Mouse (Mus musculus): Measurements from ENCODE around the gene Efcab11. TPM values are rescaled to one million over a fixed set of nuclear protein-coding genes. Genes with fewer than 3 reads are reported as not detected.

The Efcab11 gene
- polyA plus RNA-seq, 1 experiment from 2014 or later: 3.6 TPM

GRCm38 (mm10) chr12:99774864-99775263 is 109.4 kb downstream of the Efcab11 start:
- no peak overlapping the region for H3K27ac ChIP-seq (replicated peaks)
- 53% methylated on average over 2 of the region's 2 CpGs for WGBS
- H3K9ac ChIP-seq (ENCODE audit: low read length): no peak overlapping the region
- TF ChIP-seq EP300 (optimal IDR thresholded peaks at IDR 0.05): no peak
- TF ChIP-seq CTCF (IDR thresholded peaks at IDR 0.05; ENCODE audit: low read depth): no peak
- no peak for DNase-seq (ENCODE audit: low spot score)
- no peaks in the 10 kb centered on the region for H3K27me3 ChIP-seq (ENCODE audit: control insufficient read depth, insufficient read depth, low read length)
- ATAC-seq (ENCODE audit: low FRiP score, low TSS enrichment): no peak
- no peaks in the 10 kb centered on the region; the same call in 1 of the 2 replicates for H3K4me1 ChIP-seq (replicated peaks; ENCODE audit: control insufficient read depth, insufficient read depth)
- H3K4me2 ChIP-seq (replicated peaks; ENCODE audit: low read depth): no peak overlapping the region
- no peak overlapping the region for H3K4me3 ChIP-seq (ENCODE audit: low read depth, low read length)
- H3K9me3 ChIP-seq (ENCODE audit: control insufficient read depth, low read length): no peaks in the 10 kb centered on the region
- H3K36me3 ChIP-seq (ENCODE audit: control insufficient read depth, insufficient read depth, low read length): no peaks in the 10 kb centered on the region

GRCm38 (mm10) chr12:99773636-99774193 is 110.5 kb downstream of the Efcab11 start:
- WGBS: 83% methylated on average over 5 of the region's 5 CpGs
- no peak overlapping the region for H3K4me2 ChIP-seq (replicated peaks; ENCODE audit: low read depth)
- no peaks in the 10 kb centered on the region for H3K9me3 ChIP-seq (ENCODE audit: control insufficient read depth, low read length)
- no peaks in the 10 kb centered on the region for H3K36me3 ChIP-seq (ENCODE audit: control insufficient read depth, insufficient read depth, low read length)
- ATAC-seq (ENCODE audit: low FRiP score, low TSS enrichment) (no peak), DNase-seq (ENCODE audit: low spot score) (no peak)
- TF ChIP-seq CTCF (IDR thresholded peaks at IDR 0.05; ENCODE audit: low read depth): no peak
- no peak for TF ChIP-seq EP300 (optimal IDR thresholded peaks at IDR 0.05)
- no peaks in the 10 kb centered on the region for H3K27me3 ChIP-seq (ENCODE audit: control insufficient read depth, insufficient read depth, low read length)
- H3K9ac ChIP-seq (ENCODE audit: low read length): no peak overlapping the region
- H3K27ac ChIP-seq (replicated peaks): no peak overlapping the region
- no peak overlapping the region for H3K4me3 ChIP-seq (ENCODE audit: low read depth, low read length)
- H3K4me1 ChIP-seq (replicated peaks; ENCODE audit: control insufficient read depth, insufficient read depth): no peaks in the 10 kb centered on the region; the same call in 1 of the 2 replicates

- WGBS: 62% methylated on average over 7 of the region's 7 CpGs
- TF ChIP-seq EP300 (optimal IDR thresholded peaks at IDR 0.05): no peak
- no peaks in the 10 kb centered on the region for H3K9me3 ChIP-seq (ENCODE audit: control insufficient read depth, low read length)
- DNase-seq (ENCODE audit: low spot score) (no peak), ATAC-seq (ENCODE audit: low FRiP score, low TSS enrichment) (no peak)
- no peaks in the 10 kb centered on the region for H3K4me1 ChIP-seq (replicated peaks; ENCODE audit: control insufficient read depth, insufficient read depth)
- no peaks in the 10 kb centered on the region for H3K36me3 ChIP-seq (ENCODE audit: control insufficient read depth, insufficient read depth, low read length)
- H3K27ac ChIP-seq (replicated peaks): no peak overlapping the region
- no peak overlapping the region for H3K9ac ChIP-seq (ENCODE audit: low read length)
- H3K27me3 ChIP-seq (ENCODE audit: control insufficient read depth, insufficient read depth, low read length): no peaks in the 10 kb centered on the region
- no peak overlapping the region for H3K4me3 ChIP-seq (ENCODE audit: low read depth, low read length)
- H3K4me2 ChIP-seq (replicated peaks; ENCODE audit: low read depth): no peak overlapping the region
Observed at GRCm38 (mm10) chr12:99771018-99771417, 113.2 kb downstream of the Efcab11 start.

- no peak for TF ChIP-seq CTCF (IDR thresholded peaks at IDR 0.05; ENCODE audit: low read depth)
- TF ChIP-seq EP300 (optimal IDR thresholded peaks at IDR 0.05): no peak
- H3K4me1 ChIP-seq (replicated peaks; ENCODE audit: control insufficient read depth, insufficient read depth): no peaks in the 10 kb centered on the region
- H3K9me3 ChIP-seq (ENCODE audit: control insufficient read depth, low read length): no peaks in the 10 kb centered on the region
- DNase-seq (ENCODE audit: low spot score) (no peak), ATAC-seq (ENCODE audit: low FRiP score, low TSS enrichment) (no peak)
- no peak overlapping the region for H3K27ac ChIP-seq (replicated peaks)
- no peak overlapping the region for H3K9ac ChIP-seq (ENCODE audit: low read length)
- H3K4me3 ChIP-seq (ENCODE audit: low read depth, low read length): no peak overlapping the region
- 91% methylated on average over 3 of the region's 3 CpGs for WGBS
- no peaks in the 10 kb centered on the region for H3K27me3 ChIP-seq (ENCODE audit: control insufficient read depth, insufficient read depth, low read length)
- no peaks in the 10 kb centered on the region for H3K36me3 ChIP-seq (ENCODE audit: control insufficient read depth, insufficient read depth, low read length)
- H3K4me2 ChIP-seq (replicated peaks; ENCODE audit: low read depth): no peak overlapping the region
Observed at GRCm38 (mm10) chr12:99769626-99770025, 114.6 kb downstream of the Efcab11 start.

GRCm38 (mm10) chr12:99767691-99768090 is 116.5 kb downstream of the Efcab11 start:
- no peak overlapping the region for H3K4me2 ChIP-seq (replicated peaks; ENCODE audit: low read depth)
- no peak for DNase-seq (ENCODE audit: low spot score)
- no peak overlapping the region for H3K4me3 ChIP-seq (ENCODE audit: low read depth, low read length)
- 91% methylated on average over 11 of the region's 11 CpGs for WGBS
- no peak overlapping the region for H3K27ac ChIP-seq (replicated peaks)
- no peak for ATAC-seq (ENCODE audit: low FRiP score, low TSS enrichment)
- TF ChIP-seq CTCF (IDR thresholded peaks at IDR 0.05; ENCODE audit: low read depth) (no peak), EP300 (optimal IDR thresholded peaks at IDR 0.05) (no peak)
- no peaks in the 10 kb centered on the region for H3K4me1 ChIP-seq (replicated peaks; ENCODE audit: control insufficient read depth, insufficient read depth)
- H3K36me3 ChIP-seq (ENCODE audit: control insufficient read depth, insufficient read depth, low read length): no peaks in the 10 kb centered on the region
- no peak overlapping the region for H3K9ac ChIP-seq (ENCODE audit: low read length)
- no peaks in the 10 kb centered on the region for H3K9me3 ChIP-seq (ENCODE audit: control insufficient read depth, low read length)
- no peaks in the 10 kb centered on the region for H3K27me3 ChIP-seq (ENCODE audit: control insufficient read depth, insufficient read depth, low read length)

- no peak overlapping the region for H3K4me2 ChIP-seq (replicated peaks; ENCODE audit: low read depth)
- no peaks in the 10 kb centered on the region for H3K9me3 ChIP-seq (ENCODE audit: control insufficient read depth, low read length)
- DNase-seq (ENCODE audit: low spot score): no peak
- H3K36me3 ChIP-seq (ENCODE audit: control insufficient read depth, insufficient read depth, low read length): no peaks in the 10 kb centered on the region
- H3K4me1 ChIP-seq (replicated peaks; ENCODE audit: control insufficient read depth, insufficient read depth): no peaks in the 10 kb centered on the region
- H3K27me3 ChIP-seq (ENCODE audit: control insufficient read depth, insufficient read depth, low read length): no peaks in the 10 kb centered on the region
- no peak for ATAC-seq (ENCODE audit: low FRiP score, low TSS enrichment)
- no peak overlapping the region for H3K4me3 ChIP-seq (ENCODE audit: low read depth, low read length)
- no peak overlapping the region for H3K9ac ChIP-seq (ENCODE audit: low read length)
- WGBS: 82% methylated on average over 6 of the region's 6 CpGs
- no peak for TF ChIP-seq CTCF (IDR thresholded peaks at IDR 0.05; ENCODE audit: low read depth)
- TF ChIP-seq EP300 (optimal IDR thresholded peaks at IDR 0.05): no peak
- H3K27ac ChIP-seq (replicated peaks): no peak overlapping the region
Observed at GRCm38 (mm10) chr12:99765979-99766378, 118.3 kb downstream of the Efcab11 start.
